Mouse (Mus musculus): ENCODE measurements around the gene Ptprq. TPM values are rescaled to one million over a fixed set of nuclear protein-coding genes. Genes with fewer than 3 reads are reported as not detected.

The Ptprq gene
- total RNA-seq, 2 experiments from 2014 or later: 0.12 to 0.21 TPM

- DNase-seq (ENCODE audit: extremely low spot score in 1 of 2, low spot score in 1 of 2): no peak
Observed at GRCm38 (mm10) chr10:107493580-107494474, 226.0 kb downstream of the Ptprq start.

GRCm38 (mm10) chr10:107492867-107493579 lies 226.8 kb downstream of the Ptprq start:
- DNase-seq (ENCODE audit: extremely low spot score in 1 of 2, low spot score in 1 of 2): no peak

- no peak for DNase-seq (ENCODE audit: extremely low spot score in 1 of 2, low spot score in 1 of 2)
Observed at GRCm38 (mm10) chr10:107488654-107489315, 231.1 kb downstream of the Ptprq start.

GRCm38 (mm10) chr10:107486770-107487169 lies 233.1 kb downstream of the Ptprq start:
- no peak for DNase-seq (ENCODE audit: extremely low spot score in 1 of 2, low spot score in 1 of 2)

GRCm38 (mm10) chr10:107485870-107486269 lies 234.0 kb downstream of the Ptprq start, which contains the start of gene Myf5:
Gene Myf5, minus strand, starts transcription at chr10:107486134.
- no peak for DNase-seq (ENCODE audit: extremely low spot score in 1 of 2, low spot score in 1 of 2)

GRCm38 (mm10) chr10:107484050-107484449 lies 235.8 kb downstream of the Ptprq start:
- DNase-seq (ENCODE audit: extremely low spot score in 1 of 2, low spot score in 1 of 2): no peak

- no peak for DNase-seq (ENCODE audit: extremely low spot score in 1 of 2, low spot score in 1 of 2)
Observed at GRCm38 (mm10) chr10:107473497-107473896, 246.4 kb downstream of the Ptprq start.

GRCm38 (mm10) chr10:107471712-107472111 lies 248.1 kb downstream of the Ptprq start:
- no peak for DNase-seq (ENCODE audit: extremely low spot score in 1 of 2, low spot score in 1 of 2)

- no peak for DNase-seq (ENCODE audit: extremely low spot score in 1 of 2, low spot score in 1 of 2)
Observed at GRCm38 (mm10) chr10:107467819-107468218, 252.0 kb downstream of the Ptprq start.

Small RNA genes within 50 kb of the gene (microRNA-seq; reads per million reads assigned to microRNA genes)
- gene Gm44403: 0 reads per million in 2 experiments

Other genes with a start within 250 kb of the Ptprq start
- gene Myf5, start 233.9 kb downstream of the Ptprq start, total RNA-seq (2021): not detected
- not detected for gene Myf6, start 225.3 kb downstream of the Ptprq start, total RNA-seq (2021)
- under 1 TPM; 0.34 to 0.56 TPM for gene Otogl, start 192.1 kb upstream of the Ptprq start, total RNA-seq (2021)